Mouse (Mus musculus): Measurements from ENCODE around the gene Ccl11.

DNA sequence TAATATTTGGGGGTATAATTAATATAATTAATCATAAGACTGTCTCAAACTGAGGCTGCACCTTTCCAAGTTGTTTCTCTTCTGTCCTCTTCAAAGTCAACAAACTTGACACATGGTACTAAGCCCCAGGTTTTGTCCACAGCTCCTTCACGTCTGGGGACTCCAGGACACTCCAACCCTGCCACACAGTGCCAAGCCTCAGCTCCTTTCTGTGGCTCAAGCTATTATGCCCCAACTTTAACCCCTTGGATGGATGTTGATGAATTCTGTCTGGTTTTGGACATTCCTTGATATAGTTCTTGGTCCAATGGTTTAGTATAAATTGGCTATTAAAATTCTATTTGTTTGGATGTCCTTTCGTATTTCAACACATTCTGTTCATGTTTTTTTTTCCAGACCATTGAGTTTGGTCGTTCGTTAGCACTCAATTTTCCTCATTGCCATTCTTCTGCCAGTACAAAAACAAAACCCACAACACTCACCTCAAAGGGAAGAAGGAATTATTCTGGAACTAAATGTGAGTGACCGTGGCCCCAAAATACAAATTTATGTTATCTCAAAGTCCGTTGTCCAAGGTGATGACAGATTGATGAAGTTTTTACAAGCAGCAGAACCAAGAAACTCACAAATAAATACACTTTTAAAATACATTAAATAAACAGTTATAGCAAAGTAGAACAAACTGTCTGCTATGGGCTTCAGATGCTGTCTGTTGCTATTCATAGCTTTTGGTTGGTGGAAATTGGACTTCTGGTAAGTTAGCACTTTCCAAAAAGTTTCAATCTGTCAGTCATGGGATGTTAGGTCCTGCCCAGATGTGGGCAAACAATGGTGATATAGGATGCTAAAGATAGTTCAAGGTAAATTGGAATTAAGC lies 53.0 kb downstream of the Ccl11 start:
- no peak for TF ChIP-seq POLR2A (IDR thresholded peaks at IDR 0.05; ENCODE audit: borderline replicate concordance, extremely low read depth, insufficient read depth, insufficient read length, poor library complexity, severe bottlenecking)
- no peak for TF ChIP-seq CTCF (IDR thresholded peaks at IDR 0.05; ENCODE audit: borderline replicate concordance, extremely low read depth, insufficient read depth, insufficient read length)
